Mouse (Mus musculus) B cell, adult 2 months (primary cell): ENCODE results near the gene Syt5.

Experiments used
- DNase-seq, 2 experiments: peaks; one replicate each; pipeline ENCODE4 v3.0.0; 2022

Syt5 gene

GRCm38 (mm10) chr7:4522292-4522691 is 25.0 kb downstream of the Syt5 start:
- no peak for DNase-seq

DNA sequence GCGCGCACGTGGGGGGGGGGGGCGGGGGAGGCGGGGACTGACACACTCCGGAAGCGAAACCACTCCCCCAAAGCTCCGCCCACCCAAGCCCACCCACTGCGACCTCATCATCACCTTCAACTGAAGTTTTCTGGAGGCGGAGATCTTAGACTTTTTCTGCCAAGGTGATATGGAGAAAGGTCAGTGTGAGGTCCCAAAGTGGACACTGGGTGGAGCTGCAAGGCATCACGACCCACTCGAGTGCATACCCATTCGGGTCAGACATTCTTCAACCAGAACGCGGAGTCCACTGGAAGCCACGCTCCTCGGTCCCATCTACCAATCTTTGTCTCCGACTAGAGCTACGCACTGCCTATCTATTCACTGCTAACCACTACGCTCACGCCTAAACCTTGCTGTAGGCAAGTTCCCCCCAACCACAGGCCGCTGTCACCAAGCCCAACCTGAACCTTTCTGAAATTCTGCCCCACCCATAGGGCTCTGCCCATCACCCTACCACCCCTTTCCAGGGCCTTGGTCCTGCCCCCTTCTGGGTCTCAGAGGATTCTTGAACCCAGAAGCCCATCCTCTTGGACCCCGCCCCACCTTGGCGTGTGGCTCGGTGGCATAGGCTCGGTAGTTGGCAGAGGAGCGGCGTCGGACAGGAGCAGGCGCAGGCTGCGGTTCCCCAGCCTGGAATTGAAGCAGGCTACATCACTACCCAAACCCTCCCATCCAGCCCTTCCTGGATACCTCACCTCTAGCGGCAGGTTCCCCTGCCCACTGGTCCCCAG is 25.9 kb downstream of the Syt5 start:
- no peak for DNase-seq

DNA sequence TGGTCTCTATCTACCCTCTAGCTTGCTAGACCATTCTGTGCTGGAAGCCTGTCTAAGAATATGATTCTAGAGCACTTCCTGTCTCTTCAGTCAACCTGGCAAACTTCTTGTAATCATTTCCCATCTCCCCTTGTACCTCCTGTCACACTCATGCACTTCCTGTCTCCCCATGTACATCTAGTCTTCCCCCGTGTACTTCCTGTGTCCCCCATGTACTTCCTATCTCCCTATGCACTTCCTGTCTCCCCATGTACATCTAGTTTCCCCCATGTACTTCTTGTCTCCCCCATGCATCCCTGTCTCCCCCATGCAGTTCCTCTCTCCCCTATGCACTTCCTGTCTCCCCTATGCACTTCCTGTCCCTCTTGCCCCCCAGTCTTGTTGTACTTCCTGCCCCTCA is 28.9 kb downstream of the Syt5 start:
- no peak for DNase-seq

DNA sequence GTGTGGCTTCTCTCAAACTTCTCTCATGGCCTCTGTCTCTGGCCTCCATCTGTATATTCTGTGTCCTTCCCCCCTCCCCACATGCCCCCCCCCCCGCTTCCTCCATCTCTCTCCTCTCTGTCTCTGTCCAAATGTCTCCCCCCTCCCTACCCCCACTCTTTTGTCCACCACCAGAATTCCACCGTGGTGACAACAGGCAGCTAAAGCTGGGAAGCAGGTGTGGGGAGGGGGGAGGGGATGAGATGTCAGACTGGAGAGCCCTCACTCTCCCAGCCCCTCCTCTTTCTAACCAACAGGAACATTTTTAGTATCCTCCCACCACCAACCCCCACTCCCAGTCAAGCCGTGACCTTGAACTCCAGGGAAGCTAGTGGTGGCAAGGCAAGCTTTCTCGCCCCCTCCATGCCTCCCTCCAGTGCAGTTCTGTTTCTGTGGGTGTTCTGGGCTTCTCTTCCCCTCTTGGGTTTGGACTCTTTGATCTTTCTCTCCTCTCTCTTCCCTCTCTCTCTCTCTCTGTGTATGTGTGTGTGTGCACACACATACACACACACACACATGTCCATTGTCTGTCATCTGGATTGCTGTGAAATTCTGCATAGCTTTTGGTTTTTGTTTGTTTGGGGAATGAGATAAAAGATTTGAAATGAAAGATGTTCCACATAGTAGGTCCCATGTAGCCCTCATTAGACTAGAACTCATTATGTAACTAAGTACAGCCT is 30.9 kb downstream of the Syt5 start, which contains the start of gene Tnnt1:
TSS of gene Tnnt1 (minus strand) at position 51 of the 719 bp plus-strand sequence.
- DNase-seq = no peak

DNA sequence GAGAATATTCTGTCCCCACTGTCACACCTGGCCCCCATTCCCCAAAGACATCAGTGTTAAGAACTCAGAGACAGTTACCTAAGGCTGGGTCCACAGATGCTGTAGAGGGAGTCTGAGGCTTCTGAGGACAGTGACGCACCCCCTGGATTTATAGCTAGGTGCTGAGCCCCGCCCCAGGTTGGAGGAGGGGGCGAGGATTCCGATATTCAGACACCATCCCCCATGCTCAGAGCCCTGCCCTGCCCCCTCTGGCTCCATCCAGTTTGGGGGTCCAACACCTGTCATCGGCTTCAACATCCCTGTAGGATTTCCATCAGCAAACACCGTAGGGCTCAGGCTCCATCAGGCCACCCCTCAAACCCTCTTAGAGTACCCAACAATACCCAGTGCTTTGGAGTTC is 31.5 kb downstream of the Syt5 start:
- DNase-seq = no peak

DNA sequence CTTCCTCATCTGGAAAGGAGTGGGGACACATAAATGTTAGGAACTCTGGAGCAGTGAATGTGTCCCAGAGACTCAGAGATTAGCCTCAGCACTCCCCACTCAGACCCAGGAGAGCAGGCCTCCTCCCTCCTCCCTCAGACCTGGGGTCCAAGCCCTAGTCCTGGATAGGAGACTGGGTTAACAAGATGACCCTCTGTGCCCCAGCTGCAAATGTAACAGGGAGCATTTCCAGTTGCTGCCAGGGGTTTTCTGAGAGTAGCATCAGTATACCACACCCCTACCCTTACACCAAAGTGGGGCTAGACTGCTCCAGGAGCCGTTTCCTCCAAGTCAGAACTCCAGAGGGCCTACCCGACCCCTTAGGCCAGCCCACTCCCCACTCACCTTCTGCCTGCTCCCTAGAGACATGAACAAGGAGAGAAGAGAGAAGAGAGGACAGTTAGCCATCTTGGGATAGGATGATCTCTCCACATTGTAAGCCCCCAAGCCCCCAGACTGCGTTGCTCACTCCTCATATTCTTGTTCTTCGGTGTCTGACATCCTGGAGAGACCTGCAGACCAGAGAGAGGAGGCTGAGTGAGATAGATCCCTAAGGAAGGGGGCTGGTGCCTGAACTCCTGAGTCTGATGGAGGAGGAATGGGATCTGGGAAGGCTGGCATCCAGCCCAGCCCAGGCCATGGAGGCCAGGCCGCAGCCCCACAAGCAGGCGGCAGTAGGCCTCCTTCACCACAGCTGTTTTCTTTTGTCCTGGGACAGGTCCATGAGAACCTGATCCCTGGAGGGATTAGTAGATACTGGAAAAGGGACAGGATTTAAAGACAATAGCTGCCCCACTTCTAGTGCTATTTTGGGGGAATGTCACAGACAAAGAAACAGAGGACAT is 33.3 kb downstream of the Syt5 start:
- no peak for DNase-seq

- DNase-seq = peak; percentile 65 to 70
Measured at GRCm38 (mm10) chr7:4513236-4513635, 34.1 kb downstream of the Syt5 start.

DNA sequence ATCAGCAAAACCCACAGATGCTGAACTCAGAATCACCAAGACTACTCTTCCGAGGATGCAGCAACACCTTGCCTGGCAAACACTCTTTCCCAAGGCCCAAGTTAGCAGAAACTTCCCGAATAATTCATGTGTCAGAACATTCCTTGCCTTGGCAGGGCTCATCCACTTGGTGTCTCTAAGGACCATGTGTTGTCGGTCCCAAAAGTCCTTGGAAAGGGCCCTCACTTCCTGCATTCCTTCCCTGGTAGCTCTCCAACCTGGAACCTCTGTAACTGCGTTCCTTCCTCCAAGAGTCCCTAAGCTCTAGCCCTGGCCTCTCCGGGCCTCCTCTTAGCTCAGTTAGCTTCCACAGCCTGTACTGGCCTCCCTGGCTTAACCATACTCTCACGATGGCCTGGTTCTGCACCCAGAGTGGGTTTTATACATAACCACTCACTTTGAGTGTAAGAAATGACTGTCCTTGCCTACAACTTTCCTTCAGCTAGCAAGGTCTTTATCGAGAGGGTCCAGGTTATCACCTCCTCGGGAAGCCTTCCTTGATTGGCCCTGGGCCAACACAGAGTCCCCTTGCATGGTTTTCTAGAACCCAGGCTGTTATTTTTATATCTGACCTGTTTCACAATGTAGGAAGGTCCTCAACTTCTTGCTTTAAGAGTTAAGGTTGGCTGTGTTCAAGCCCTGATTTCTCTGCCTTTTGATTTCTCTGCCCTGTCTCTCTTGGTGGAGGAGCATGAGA is 35.7 kb downstream of the Syt5 start:
- DNase-seq = no peak

DNA sequence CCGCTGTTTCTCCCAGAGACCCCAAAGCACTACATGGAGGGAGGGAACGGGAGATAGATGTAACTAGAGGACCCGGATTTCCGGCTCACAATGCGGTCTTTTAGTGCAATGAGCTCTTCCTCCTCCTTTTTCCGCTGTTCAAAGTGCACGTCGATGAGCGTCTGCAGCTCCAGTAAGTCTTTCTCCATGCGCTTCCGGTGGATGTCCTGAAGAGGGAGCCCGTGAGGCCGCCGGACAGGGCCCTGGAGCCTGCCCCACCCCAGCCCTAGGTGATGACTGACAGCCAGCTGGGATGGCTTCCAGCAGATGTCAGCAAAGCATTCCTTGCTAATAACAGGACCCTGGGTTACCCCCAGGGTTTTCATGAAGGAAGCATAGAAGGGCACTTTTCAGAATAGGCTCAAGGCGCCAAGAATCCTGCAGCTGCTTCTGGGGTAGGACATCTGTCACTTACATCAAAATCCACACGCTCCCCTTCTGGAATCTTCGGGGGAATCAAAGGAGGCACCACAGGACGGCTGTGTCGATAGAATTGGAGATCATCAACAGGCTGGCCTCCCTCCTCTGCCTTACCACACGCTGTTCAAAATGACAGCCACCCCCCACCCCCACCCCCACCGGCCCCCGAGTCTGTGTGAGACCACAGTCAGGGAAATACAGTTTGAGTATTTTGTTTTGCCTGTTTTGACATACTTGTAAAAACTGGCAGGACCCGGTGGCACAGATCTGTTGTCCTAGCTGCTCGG is 37.3 kb downstream of the Syt5 start:
- peak; percentile 73 to 74 for DNase-seq

- no peak for DNase-seq
Measured at GRCm38 (mm10) chr7:4508739-4509116, 38.6 kb downstream of the Syt5 start.

- DNase-seq = no peak
Measured at GRCm38 (mm10) chr7:4508062-4508738, 39.1 kb downstream of the Syt5 start.

- no peak for DNase-seq
Measured at GRCm38 (mm10) chr7:4507220-4507619, 40.1 kb downstream of the Syt5 start.

DNA sequence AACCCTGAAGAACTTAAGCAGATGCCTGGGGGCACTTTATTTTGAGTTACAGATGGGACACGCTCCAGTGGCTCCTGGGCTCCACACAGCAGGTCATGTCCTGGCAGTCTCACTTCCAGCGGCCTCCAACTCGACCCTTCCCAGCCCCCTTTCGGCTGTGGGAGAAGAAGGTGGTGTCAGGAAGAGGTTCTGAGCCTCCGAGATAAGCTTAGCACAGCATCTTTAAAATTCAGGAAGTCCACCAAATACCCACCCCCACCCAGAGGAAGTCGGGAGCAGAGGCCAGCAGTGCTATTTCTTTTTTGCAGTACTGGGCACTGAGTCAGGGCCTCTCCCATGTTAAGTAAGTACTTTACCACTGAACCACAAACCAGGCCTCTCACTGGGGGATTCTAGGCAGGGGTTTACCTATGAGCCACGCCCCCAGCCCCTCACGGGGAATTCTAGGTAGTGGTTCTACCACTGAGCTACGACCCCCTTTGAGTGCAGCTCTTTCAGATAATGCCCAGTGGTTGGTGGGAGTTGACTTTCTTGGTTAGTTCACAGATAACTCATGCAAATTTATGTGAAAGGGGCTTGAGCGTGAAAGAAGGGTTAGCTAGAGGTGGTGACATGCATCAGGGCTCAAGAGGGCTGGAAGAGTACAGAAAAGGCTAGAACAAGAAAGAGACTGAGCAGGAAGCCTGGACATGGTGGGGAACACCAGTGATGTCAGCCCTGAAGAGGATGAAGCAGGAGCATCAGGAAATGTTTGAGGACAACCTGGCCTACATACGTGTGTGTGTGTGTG is 42.5 kb downstream of the Syt5 start:
- DNase-seq = no peak

DNA sequence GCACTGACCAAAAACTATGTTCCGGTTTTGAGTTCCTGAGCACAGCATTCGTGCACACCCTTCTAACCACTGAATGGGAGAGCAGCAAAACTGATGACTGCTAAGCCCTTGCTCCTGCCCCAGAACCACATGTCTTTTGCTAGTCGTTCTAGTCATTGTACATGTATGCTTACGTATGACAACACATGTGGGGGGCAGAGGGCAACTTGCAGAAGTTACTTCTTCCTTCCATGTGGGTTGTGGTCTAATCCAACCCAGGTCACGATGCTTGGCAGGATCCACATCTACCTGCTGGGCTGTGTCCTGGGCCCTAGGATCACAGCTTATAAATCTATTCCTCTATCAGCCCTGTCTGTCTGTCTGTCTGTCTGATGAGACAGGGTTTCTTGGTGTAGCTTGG is 43.5 kb downstream of the Syt5 start:
- no peak for DNase-seq

DNA sequence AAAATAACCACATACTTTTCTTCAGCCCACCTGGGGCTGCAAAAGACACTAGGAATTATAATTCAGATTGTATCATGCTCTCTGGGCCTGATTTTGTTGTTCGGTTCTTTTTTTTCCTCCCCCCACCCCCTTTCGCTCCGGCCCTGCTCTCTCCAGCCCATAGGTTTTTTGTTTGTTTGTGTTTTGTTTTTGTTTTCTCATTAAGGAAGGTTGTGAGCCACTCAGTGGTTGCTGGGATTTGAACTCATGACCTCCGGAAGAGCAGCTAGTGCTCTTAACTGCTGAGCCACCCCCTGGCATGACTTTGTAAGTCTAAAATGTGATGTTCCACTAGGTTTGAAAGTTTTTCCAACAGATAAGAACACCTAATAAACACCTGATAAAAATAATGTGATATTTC is 44.2 kb downstream of the Syt5 start:
- DNase-seq = no peak

DNA sequence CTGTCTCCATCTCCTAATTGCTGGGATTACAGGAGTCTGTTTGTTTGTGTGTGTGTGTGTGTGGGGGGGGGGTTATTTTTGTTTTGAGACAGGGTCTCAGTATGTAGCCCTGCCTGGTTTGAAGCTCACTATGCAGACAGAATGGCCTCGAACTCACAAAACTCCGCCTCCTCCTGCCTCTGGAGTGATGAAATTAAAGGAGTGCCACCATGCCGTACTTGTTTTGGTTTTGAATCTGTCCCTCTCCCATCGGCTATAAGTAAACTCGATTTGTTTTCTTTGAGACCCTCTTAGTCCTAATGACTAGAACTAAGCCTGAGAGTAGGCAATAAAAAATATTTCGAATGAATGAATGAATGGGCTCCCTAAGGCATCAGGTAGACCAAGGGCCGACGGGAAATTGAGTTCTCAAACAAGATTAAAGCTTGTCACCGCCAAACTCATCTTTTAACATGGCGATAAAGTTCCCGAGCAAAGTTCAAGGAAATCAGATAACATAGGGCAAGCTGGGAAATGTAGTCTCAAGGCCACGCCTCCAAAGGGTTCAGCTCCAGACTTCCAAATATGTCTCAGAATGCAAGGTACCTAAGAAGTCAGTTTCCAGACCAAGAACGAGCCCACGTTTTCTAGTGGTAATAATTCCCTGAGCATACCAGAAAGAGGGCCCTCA is 44.8 kb downstream of the Syt5 start:
- no peak for DNase-seq

- peak; percentile 96 for DNase-seq
Measured at GRCm38 (mm10) chr7:4501558-4502397, 45.6 kb downstream of the Syt5 start, which contains the start of gene Ppp1r12c. Gene Ppp1r12c, minus strand, starts transcription at chr7:4501680.

GRCm38 (mm10) chr7:4500892-4501471 is 46.4 kb downstream of the Syt5 start:
- DNase-seq = peak; percentile 57 to 59
